Mouse (Mus musculus) lung, postnatal 0 days (tissue): ENCODE measurements at regions not wholly inside any gene's neighbourhood (a gene's known extent, or its start where the extent isn't known, plus 50 kb on each side); places are given as distances from the start of the nearest gene placed in this dataset.

Experiments
- ATAC-seq: fragments of 200-750 bp; cut with Nextera tagmentation; 2 replicates; pipeline ENCODE4 v1.8.0; 2017; ENCODE audit warnings: moderate library complexity
- DNase-seq: peaks from one replicate; pipeline ENCODE4 v3.0.0-alpha.2; 2016; ENCODE audit warnings: low spot score
- H3K27ac ChIP-seq: fragments of 300-500 bp; sonication (generic); 2 replicates; pipeline ENCODE4 v1.5.1; 2014; ENCODE audit warnings: antibody characterized with exemption, mild to moderate bottlenecking, low read length, mixed read lengths
- H3K27me3 ChIP-seq: fragments of 300-500 bp; sonication (generic); replicated peaks from 2 replicates; pipeline ENCODE4 v1.6.1; 2014; ENCODE audit warnings: low read length, mixed read lengths; ENCODE audit not compliant: insufficient read depth
- H3K36me3 ChIP-seq: fragments of 300-500 bp; sonication (generic); 2 replicates; pipeline ENCODE4 v1.6.1; 2014; ENCODE audit warnings: low read length, mixed read lengths; ENCODE audit not compliant: insufficient read depth
- H3K4me1 ChIP-seq: fragments of 300-500 bp; sonication (generic); 2 replicates; pipeline ENCODE4 v1.6.1; 2014; ENCODE audit warnings: antibody characterized with exemption, low read depth, low read length, mixed read lengths; ENCODE audit not compliant: insufficient read depth
- H3K4me2 ChIP-seq: fragments of 300-500 bp; sonication (generic); replicated peaks from 2 replicates; pipeline ENCODE4 v1.6.1; 2014; ENCODE audit warnings: low read depth, mild to moderate bottlenecking, low read length, moderate library complexity, mixed read lengths
- H3K4me3 ChIP-seq: fragments of 300-500 bp; sonication (generic); 2 replicates; pipeline ENCODE4 v1.5.1; 2014; ENCODE audit warnings: low read depth, low read length
- H3K9ac ChIP-seq: fragments of 300-500 bp; sonication (generic); replicated peaks from 2 replicates; pipeline ENCODE4 v1.6.1; 2014; ENCODE audit warnings: low read depth, mild to moderate bottlenecking
- H3K9me3 ChIP-seq: fragments of 300-500 bp; sonication (generic); 2 replicates; pipeline ENCODE4 v1.6.1; 2016; ENCODE audit warnings: low read length, mixed read lengths
- CTCF ChIP-seq: IDR thresholded peaks from 2 replicates; pipeline ENCODE4 v1.5.1; 2016; ENCODE audit warnings: antibody characterized with exemption, mild to moderate bottlenecking
- EP300 ChIP-seq: IDR thresholded peaks from 2 replicates; pipeline ENCODE4 v1.6.1; 2016; ENCODE audit warnings: antibody characterized with exemption, mild to moderate bottlenecking, control low read depth
- whole genome bisulfite sequencing: fragments of 180-500 bp; shearing (Covaris S2); extraction: QIAGEN DNeasy Blood & Tissue Kit; methylation state at CpG from one replicate; pipeline ENCODE4 v1.1.7; 2014; 5-methylcytosine and 5-hydroxymethylcytosine counted together

DNA sequence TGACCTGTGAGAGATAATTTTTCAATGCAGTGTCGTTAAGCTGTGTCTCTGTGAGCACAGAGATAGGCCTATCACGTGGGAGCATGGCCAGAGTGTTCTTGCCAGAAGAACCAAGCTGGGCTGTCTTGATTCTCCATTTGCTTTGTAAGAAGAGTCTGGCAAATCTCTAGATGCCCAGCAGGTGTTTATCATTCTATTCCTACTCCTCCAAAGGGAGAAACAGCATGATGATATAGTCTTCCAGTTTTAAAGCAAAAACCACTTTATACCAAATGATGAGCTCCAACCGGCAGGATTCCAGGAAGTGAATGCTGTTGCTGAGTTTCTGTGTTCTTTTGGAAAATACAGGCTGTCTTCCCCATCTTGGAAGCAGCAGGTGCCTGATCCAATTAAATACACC is 51.2 kb upstream of the Samd3 start:
- no peak for DNase-seq
- no peak overlapping the region for H3K4me3 ChIP-seq
- no peaks in the 10 kb centered on the region for H3K4me1 ChIP-seq
- WGBS: 70% methylated on average over 3 of the region's 3 CpGs
- TF ChIP-seq EP300 (no peak), CTCF (no peak)
- H3K9ac ChIP-seq: no peak overlapping the region
- no peaks in the 10 kb centered on the region for H3K27me3 ChIP-seq
- no peak for ATAC-seq
- H3K4me2 ChIP-seq: no peak overlapping the region
- no peak overlapping the region for H3K27ac ChIP-seq
- no peaks in the 10 kb centered on the region for H3K36me3 ChIP-seq
- H3K9me3 ChIP-seq: no peaks in the 10 kb centered on the region
